Mouse (Mus musculus): Measurements from ENCODE around the gene Olfr577.

GRCm38 (mm10) chr7:102962360-102962759 is 13.4 kb downstream of the Olfr577 start, which contains the start of gene Olfr576:
- no peak for TF ChIP-seq CTCF (IDR thresholded peaks at IDR 0.05; ENCODE audit: control insufficient read depth, insufficient read depth, insufficient read length)
- no peak for TF ChIP-seq MYOD1 (IDR thresholded peaks at IDR 0.05; ENCODE audit: control insufficient read depth, insufficient read length, low read depth)
- TF ChIP-seq USF1 (IDR thresholded peaks at IDR 0.05; ENCODE audit: low read depth), result no peak

Data from C2C12 (cell line).